Mouse (Mus musculus) bone marrow macrophage, adult 2 months (primary cell): Measurements from ENCODE around the gene Txk. TPM values are rescaled to one million over a fixed set of nuclear protein-coding genes. Genes with fewer than 3 reads are reported as not detected.

ENCODE experiments used
- H3K27ac ChIP-seq: 2 replicates; pipeline ENCODE4 v1.5.1; 2012; ENCODE audit warnings: low read depth, low read length; ENCODE audit not compliant: insufficient read depth
- H3K4me1 ChIP-seq: 2 replicates; pipeline ENCODE4 v1.6.1; 2012; ENCODE audit warnings: low read length; ENCODE audit not compliant: control insufficient read depth, insufficient read depth
- H3K4me3 ChIP-seq: 2 replicates; pipeline ENCODE4 v1.5.1; 2012; ENCODE audit warnings: mild to moderate bottlenecking, low read length, moderate library complexity; ENCODE audit not compliant: insufficient read depth
- CTCF ChIP-seq: IDR thresholded peaks from 2 replicates; pipeline ENCODE4 v1.5.1; 2012; ENCODE audit warnings: low read depth, mild to moderate bottlenecking, low read length, moderate library complexity
- POLR2A ChIP-seq: IDR thresholded peaks from 2 replicates; pipeline ENCODE4 v1.6.1; 2012; ENCODE audit warnings: mild to moderate bottlenecking, low read depth, low read length, borderline replicate concordance
- polyA plus RNA-seq: library from polyadenylated mRNA; stranded (reverse); fragments of >200 nt; gene quantifications from 2 replicates; pipeline ENCODE4 v1.2.4, GENCODE M21; 2012; ENCODE audit not compliant: missing spikeins, insufficient read depth, insufficient read length

The Txk gene
- polyA plus RNA-seq, 1 experiment = 0.25 TPM

GRCm38 (mm10) chr5:72755941-72756340 is 3.4 kb upstream of the Txk start:
- H3K27ac ChIP-seq = no peak overlapping the region
- no peak for TF ChIP-seq CTCF
- no peak for TF ChIP-seq POLR2A
- H3K4me1 ChIP-seq = no peaks in the 10 kb centered on the region
- H3K4me3 ChIP-seq = no peak overlapping the region

- H3K4me1 ChIP-seq = 0 out of 2 replicates have a peak, but pooled peaks cover 2% of the 10 kb centered on the region
- TF ChIP-seq POLR2A = no peak
- no peak for TF ChIP-seq CTCF
- no peak overlapping the region for H3K4me3 ChIP-seq
- H3K27ac ChIP-seq = no peak overlapping the region
These were observed 2.5 kb upstream of the Txk start for GRCm38 (mm10) chr5:72755035-72755434.

- TF ChIP-seq POLR2A (no peak), CTCF (no peak)
- Histone ChIP-seq H3K4me1 (0 out of 2 replicates have a peak, but pooled peaks cover 2% of the 10 kb centered on the region), H3K4me3 (no peak overlapping the region), H3K27ac (no peak overlapping the region)
These were observed 1.4 kb downstream of the Txk start for GRCm38 (mm10) chr5:72751056-72751758.

- TF ChIP-seq CTCF (no peak), POLR2A (no peak)
These were observed 2.4 kb downstream of the Txk start for GRCm38 (mm10) chr5:72750226-72750625.

GRCm38 (mm10) chr5:72748659-72749265 is 3.8 kb downstream of the Txk start:
- no peak overlapping the region for H3K27ac ChIP-seq
- H3K4me1 ChIP-seq = 0 out of 2 replicates have a peak, but pooled peaks cover 2% of the 10 kb centered on the region
- no peak overlapping the region for H3K4me3 ChIP-seq
- no peak for TF ChIP-seq POLR2A
- TF ChIP-seq CTCF = no peak

More at GRCm38 (mm10) chr5:72750226-72750625, 2.4 kb downstream of the Txk start:
- Histone ChIP-seq H3K4me1 (0 out of 2 replicates have a peak, but pooled peaks cover 2% of the 10 kb centered on the region), H3K4me3 (no peak overlapping the region), H3K27ac (no peak overlapping the region)

GRCm38 (mm10) chr5:72747384-72747783 is 5.2 kb downstream of the Txk start:
- TF ChIP-seq CTCF = no peak
- TF ChIP-seq POLR2A = no peak
- no peak overlapping the region for H3K27ac ChIP-seq
- 0 out of 2 replicates have a peak, but pooled peaks cover 2% of the 10 kb centered on the region for H3K4me1 ChIP-seq
- no peak overlapping the region for H3K4me3 ChIP-seq

GRCm38 (mm10) chr5:72746461-72746860 is 6.1 kb downstream of the Txk start:
- TF ChIP-seq POLR2A (no peak), CTCF (no peak)
- H3K27ac ChIP-seq = no peak overlapping the region
- H3K4me3 ChIP-seq = no peak overlapping the region

GRCm38 (mm10) chr5:72743103-72743502 is 9.5 kb downstream of the Txk start:
- no peak overlapping the region for H3K27ac ChIP-seq
- no peaks in the 10 kb centered on the region for H3K4me1 ChIP-seq
- H3K4me3 ChIP-seq = no peak overlapping the region
- TF ChIP-seq POLR2A (no peak), CTCF (no peak)

More at GRCm38 (mm10) chr5:72746461-72746860, 6.1 kb downstream of the Txk start:
- H3K4me1 ChIP-seq = 0 out of 2 replicates have a peak, but pooled peaks cover 2% of the 10 kb centered on the region

GRCm38 (mm10) chr5:72736868-72737267 is 15.7 kb downstream of the Txk start:
- Histone ChIP-seq H3K4me3 (no peak overlapping the region), H3K4me1 (peaks cover 8% of the 10 kb centered on the region), H3K27ac (no peak overlapping the region)
- TF ChIP-seq CTCF (no peak), POLR2A (no peak)

- TF ChIP-seq CTCF (no peak), POLR2A (no peak)
- no peak overlapping the region for H3K4me3 ChIP-seq
- no peak overlapping the region for H3K27ac ChIP-seq
- H3K4me1 ChIP-seq = peaks cover 8% of the 10 kb centered on the region
These were observed 16.1 kb downstream of the Txk start for GRCm38 (mm10) chr5:72736437-72736836.
